Comparison of ENCODE assay signal across 8 mouse cellular contexts in genomic region chr1:88277098-88277817, GRCm38 (mm10). TPM values are rescaled to one million over a fixed set of nuclear protein-coding genes. Genes with fewer than 3 reads are reported as not detected.
DNase-seq lines count a peak whose midpoint lies in the region; ATAC-seq lines count a peak whose summit lies in the region.

Hjurp (minus strand) TSS chr1:88277633.
Trpm8 (plus strand) TSS chr1:88277661.

- peak within 1 kb of the TSS; percentile 59 for H3K4me2 ChIP-seq in hindbrain, embryonic 11.5 days (replicated peaks; ENCODE audit: low read depth, low read length)

- H3K36me3 ChIP-seq in hindbrain, embryonic 11.5 days (ENCODE audit: control insufficient read depth, insufficient read depth, low read length), result peaks cover 24% of the 10 kb centered on the region

- peak; percentile 95 for ATAC-seq in hindbrain, embryonic 11.5 days (ENCODE audit: low FRiP score)

- peak within 1 kb of the TSS; percentile 60 for H3K27ac ChIP-seq in hindbrain, embryonic 11.5 days (ENCODE audit: low read depth, low read length)

- H3K4me3 ChIP-seq in hindbrain, embryonic 11.5 days (ENCODE audit: low read depth, low read length), result peak within 1 kb of the TSS; percentile 60

- peaks cover 17% of the 10 kb centered on the region for H3K4me1 ChIP-seq in hindbrain, embryonic 11.5 days (replicated peaks; ENCODE audit: control insufficient read depth, insufficient read depth, low read length)

- DNase-seq in Muller cell, postnatal 12 days (ENCODE audit: inconsistent ontology term), result peak; percentile 100
- DNase-seq in cerebellum, adult 9-11 months, result peak; percentile 100
- peak; percentile 100 for DNase-seq in frontal cortex, adult 2 months (ENCODE audit: extremely low spot score in 1 of 2, low spot score in 1 of 2)
- peak; percentile 100 for DNase-seq in hindbrain, embryonic 11.5 days (ENCODE audit: low spot score)
- peak; percentile 100 for DNase-seq in layer of hippocampus, postnatal 10 days (ENCODE audit: low spot score in 2 of 2)
- peak; percentile 100 for DNase-seq in lung, postnatal 10 days
- DNase-seq in ovary, postnatal 36 days (ENCODE audit: low spot score), result peak; percentile 100
- DNase-seq in thymus, postnatal 25 days, result peak; percentile 100

- no peaks in the 10 kb centered on the region for H3K27me3 ChIP-seq in hindbrain, embryonic 11.5 days (ENCODE audit: control insufficient read depth, insufficient read depth, low read length)

- peak within 1 kb of the TSS; percentile 70 for H3K9ac ChIP-seq in hindbrain, embryonic 11.5 days (ENCODE audit: low read depth, low read length)

- WGBS in hindbrain, embryonic 11.5 days, result 1% methylated on average over 50 of the region's 50 CpGs

- H3K9me3 ChIP-seq in hindbrain, embryonic 11.5 days (ENCODE audit: control insufficient read depth, low read length), result peaks cover 5% of the 10 kb centered on the region

RNA-seq across cellular contexts. Expression of gene Hjurp, which starts in this region (rescaled TPM):
- 56.1 and 61.2 TPM in 2 replicates for polyA plus RNA-seq in frontal cortex, adult 2 months (2012; rRNA removed)
- 126 and 136 TPM in 2 replicates for polyA plus RNA-seq in hindbrain, embryonic 11.5 days (2014; fragmentation: Nextera tagmentation; extraction: Ambion mirVana)
- 10 to 100 TPM; 44.8 to 49.1 TPM for total RNA-seq in layer of hippocampus, postnatal 10 days (2021)

RNA-seq across cellular contexts. Expression of gene Trpm8, which starts in this region (rescaled TPM):
- 0.02 TPM in 2 replicates for polyA plus RNA-seq in frontal cortex, adult 2 months (2012; rRNA removed)
- polyA plus RNA-seq in hindbrain, embryonic 11.5 days (2014; fragmentation: Nextera tagmentation; extraction: Ambion mirVana), result not detected in 2 replicates
- total RNA-seq in layer of hippocampus, postnatal 10 days (2021), result under 1 TPM; 0.51 to 0.71 TPM

Comparison
In these comparisons a context has a peak if more than half of its experiments do, and no peak if none do; other contexts are left out.
1. Peak in every context shown above with its lines: DNase-seq, ATAC-seq, H3K4me3 ChIP-seq and H3K27ac ChIP-seq.